Mouse (Mus musculus) cerebellum, postnatal 25 days (tissue): ENCODE results near the gene Kcnh6.

Source experiments
- DNase-seq, 2 experiments: peaks; one replicate each; pipeline ENCODE4 v3.0.0; 2021; ENCODE audit warnings: mixed read lengths in 2 of 2

Gene Kcnh6

DNA sequence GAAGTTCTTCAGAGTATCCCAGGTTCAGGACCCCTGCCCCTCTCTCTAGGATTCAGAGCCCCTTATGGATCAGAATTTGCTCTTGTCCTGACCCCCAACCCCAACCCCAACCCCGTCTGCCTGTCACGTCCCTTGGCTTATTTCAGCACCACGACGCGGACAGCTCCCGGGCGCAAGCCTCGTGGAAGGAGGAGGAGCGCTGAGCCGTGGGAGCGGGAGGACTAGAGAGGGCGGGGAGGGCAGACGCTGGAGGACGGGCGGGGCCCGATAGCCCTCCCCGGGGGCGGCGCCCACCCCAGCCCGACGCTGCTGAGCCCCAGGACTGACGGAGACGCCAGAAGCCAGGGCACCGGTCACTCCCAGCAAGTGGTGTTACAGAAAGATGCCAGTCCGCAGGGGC lies at the start of gene Kcnh6:
Gene Kcnh6 (plus strand): TSS at position 304 of the 400 bp plus-strand sequence.
- DNase-seq = peak in 1 of 2 experiments; percentile 47

DNA sequence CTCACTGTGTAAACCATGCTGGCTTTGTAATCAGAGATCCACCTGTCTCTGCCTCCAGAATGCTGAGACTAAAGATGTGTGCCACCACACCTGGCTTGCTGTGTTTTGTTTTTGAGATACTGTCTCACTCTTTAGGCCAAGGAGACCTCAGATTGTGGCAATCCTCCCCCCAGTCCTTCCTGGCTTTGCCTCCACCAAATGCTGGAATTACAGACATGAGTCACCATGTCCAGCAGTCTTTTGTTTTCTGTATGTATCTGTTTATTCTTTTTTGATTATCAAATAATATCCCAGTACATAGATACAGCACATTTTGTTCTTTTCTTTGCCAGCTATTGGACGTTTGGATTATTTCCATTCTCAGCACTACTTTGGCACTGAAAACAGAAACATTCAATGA lies 49.4 kb upstream of the Kcnh6 start:
- no peak for DNase-seq

DNA sequence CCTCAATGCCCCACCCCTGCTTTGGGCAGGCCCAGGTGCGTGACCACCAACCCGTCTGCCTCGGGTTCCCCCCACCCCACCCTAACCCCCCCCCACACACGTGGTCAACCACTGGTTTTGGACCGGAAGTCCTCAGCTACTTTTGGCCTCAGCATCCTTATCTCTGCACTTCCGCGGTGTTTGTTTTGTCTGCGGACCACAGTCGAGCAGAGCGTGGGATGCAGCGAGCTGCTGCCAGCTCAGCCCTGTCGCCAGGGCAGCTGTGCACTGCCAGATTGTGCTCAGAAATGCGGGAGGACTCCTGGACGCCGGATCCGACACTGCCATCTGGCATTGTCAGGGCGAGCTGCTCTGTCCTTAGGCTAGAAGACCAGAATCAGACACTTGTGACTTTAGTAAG lies 48.6 kb upstream of the Kcnh6 start:
- peak; percentile 42 to 60 for DNase-seq

DNA sequence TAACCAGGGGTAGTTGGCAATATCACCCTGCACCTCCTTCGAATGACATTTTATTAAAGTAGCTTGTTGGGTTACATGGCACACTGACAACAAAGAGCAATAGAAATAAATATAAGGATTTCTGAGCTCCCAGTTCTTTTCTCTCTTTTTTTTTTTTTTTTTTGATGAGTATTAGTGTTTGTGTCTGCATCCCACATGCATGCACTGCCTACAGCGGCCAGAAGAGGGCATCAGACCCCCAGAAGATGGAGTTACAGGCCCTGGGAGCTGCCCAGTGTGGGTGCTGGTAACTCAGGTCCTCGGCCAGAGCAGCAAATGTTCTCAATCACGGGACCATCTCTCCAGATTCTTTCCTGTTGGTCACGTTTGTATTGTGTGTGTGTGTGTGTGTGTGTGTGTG lies 43.2 kb upstream of the Kcnh6 start:
- no peak for DNase-seq

DNA sequence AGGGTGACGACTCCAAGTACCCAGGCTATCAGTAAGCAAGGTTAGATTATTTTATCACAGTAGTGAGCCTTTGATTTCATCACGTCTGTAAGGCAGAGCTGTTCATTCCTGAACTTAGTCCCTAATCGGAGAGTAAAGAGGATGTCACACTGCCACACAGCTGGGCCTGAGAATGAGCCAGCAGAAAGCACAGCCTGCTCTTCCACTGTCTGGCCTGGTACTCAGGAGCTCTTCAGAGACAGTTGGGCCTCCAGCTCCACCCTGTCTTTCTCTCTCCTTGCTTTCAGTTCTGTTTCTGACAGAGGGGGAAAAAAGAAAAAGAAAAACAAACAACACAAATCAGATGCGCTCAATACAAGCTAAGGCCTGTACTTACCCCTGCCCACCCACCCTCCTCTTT lies 41.6 kb upstream of the Kcnh6 start:
- no peak for DNase-seq

DNA sequence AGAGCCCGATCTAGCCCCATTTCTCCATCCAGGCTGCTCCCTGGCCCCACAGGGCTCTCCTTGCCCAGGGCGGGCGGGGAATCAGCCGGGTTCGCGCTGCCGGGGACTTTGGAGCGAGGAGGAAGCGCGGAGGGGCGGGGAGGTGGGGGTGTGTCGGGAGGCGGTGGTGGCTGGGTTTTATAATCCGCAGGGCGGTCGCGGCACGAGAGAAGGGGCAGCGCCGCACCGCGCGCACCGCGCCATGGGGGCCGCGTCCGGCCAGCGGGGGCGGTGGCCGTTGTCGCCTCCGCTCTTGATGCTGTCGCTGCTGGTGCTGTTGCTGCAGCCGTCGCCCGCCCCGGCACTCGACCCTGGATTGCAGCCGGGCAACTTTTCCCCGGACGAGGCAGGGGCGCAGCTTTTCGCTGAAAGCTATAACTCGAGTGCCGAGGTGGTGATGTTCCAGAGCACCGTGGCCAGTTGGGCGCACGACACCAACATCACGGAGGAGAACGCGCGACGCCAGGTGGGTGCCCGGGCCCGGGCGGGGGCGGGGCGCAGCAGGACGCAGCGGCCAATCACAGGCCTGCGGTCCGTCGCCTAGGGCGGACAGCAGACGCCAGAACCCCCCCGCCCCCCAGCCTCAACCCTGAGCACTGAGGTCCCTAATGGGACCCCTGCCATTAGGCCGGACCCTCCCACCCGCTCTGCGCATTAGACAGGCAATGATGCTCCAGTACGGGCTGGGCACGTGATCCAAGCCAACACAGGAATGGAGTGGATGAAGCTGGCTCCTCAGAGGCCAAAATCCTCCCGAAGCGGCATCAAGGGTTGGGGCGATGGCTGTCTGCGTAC lies 40.0 kb upstream of the Kcnh6 start, which contains the start of gene Ace:
Gene Ace (plus strand): TSS at position 205 of the 834 bp plus-strand sequence.
- peak; percentile 47 to 63 for DNase-seq

DNA sequence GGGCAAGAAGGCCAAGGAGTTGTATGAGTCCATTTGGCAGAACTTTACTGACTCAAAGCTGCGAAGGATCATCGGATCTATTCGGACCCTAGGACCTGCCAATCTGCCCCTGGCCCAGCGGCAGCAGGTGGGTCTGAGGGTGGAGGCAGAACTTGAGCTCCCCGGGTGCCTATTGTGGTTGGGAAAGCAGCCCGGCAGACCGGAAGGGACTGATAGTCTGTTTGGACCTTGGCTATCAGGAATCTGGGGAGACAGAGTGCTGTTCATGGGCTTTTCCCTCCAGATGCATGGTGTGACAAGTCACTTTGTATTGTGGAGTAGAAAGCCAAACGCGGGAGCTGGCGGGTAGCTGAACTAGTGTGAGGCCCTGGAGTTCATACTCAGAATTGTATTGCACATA lies 39.0 kb upstream of the Kcnh6 start:
- DNase-seq = no peak

DNA sequence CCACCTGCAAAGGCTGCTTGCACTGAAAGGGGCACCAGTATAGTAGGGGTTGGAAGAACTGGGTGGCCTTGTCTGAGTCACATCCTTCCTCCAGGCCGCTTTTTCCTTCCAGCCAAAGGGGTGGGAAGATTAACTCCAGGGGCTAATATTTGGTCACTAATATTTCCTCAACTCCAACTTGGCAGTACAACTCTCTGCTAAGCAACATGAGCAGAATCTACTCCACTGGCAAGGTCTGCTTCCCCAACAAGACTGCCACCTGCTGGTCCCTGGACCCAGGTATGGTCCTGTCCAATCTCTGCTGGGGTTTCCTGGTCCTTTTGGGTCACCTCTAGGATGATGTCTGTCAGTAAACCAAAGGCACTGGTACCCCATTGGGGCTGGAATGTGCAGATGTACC lies 38.4 kb upstream of the Kcnh6 start:
- peak; percentile 32 to 66 for DNase-seq

DNA sequence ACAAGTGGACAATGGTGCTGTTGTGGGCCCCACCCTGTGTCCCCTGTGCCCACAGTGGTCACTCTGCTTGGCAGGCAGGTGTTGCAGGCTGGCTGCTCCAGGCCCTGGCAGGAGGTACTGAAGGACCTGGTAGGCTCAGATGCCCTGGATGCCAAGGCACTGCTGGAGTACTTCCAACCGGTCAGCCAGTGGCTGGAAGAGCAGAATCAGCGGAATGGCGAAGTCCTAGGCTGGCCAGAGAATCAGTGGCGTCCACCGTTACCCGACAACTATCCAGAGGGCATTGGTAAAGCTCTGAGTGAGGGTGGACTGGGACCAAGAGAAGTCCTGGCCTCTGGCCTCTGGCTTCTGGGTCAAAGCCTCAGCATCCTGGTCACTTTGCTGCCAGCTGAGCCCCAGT lies 33.3 kb upstream of the Kcnh6 start:
- peak; percentile 55 to 73 for DNase-seq

DNA sequence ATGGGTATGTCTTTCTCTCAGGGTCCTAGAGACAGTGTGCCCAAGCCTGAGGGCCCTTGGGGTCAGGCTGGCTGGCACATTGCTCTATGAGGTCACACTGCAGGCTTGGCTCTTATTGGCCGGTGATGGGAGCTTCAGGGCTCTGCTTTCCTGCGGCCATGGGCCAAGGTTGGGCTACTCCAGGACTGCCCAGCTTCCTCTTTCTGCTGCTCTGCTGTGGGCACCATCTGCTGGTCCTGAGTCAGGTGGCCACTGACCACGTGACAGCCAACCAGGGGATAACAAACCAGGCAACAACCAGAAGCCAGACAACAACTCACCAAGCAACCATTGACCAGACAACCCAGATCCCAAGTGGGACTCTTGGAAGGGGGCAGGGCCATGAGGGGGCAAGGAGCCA lies 32.9 kb upstream of the Kcnh6 start:
- DNase-seq = peak; percentile 70 to 77

DNA sequence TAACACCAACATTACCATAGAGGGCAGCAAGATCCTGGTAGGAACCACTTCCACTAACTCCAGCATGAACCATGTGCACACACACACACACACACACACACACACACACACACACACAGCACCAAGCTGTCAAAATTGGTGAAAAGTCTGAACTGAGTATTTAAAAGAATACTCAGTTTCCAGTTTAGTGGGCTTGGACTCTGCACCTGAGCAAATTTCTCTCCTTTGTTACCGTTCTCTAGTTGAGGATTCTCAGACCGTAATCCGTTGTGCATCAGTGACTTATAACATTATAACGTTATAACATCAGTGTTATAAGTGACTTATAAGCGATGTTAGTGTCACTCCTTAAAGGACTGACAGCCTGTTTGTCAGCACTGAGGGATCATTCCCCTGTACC lies 32.3 kb upstream of the Kcnh6 start:
- no peak for DNase-seq

DNA sequence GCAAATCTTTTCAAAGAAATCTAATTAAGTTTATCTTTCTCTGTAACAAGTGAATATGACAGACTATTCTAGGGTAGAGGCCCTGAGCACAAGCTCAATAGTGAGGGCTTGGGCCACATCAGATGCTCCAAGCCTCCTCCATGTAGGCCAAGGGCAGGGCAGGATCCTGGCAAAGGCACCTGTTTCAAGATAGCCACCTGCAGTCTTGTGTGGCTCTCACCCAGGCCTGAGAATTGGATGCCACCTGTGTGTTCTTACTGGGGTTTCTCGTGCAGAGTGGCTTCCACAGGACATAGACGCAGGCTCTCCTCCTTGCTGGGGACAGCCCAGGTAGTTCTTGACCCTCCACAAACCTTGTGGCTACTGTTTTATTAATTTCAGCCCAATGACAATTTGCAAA lies 29.7 kb upstream of the Kcnh6 start:
- DNase-seq = peak; percentile 61 to 69

DNA sequence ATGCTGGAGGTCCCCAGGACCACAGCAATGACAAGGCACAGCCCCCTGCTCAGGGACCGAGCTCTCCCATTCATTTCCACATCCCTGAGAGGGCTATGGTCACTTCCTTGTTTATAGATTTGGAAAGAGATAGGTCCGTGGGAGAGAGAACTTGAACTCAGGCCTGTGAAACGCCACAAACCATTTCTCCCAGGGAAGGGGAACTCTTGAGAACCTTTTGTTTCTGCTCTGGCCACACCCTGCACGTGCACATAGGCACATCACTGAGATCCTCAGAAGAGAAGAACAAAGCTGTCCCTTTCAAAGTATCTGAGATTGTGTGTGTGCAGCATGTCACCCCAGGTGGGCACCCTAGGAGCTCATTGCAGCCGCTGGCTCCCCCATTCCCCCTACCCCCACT lies 29.3 kb upstream of the Kcnh6 start:
- no peak for DNase-seq

DNA sequence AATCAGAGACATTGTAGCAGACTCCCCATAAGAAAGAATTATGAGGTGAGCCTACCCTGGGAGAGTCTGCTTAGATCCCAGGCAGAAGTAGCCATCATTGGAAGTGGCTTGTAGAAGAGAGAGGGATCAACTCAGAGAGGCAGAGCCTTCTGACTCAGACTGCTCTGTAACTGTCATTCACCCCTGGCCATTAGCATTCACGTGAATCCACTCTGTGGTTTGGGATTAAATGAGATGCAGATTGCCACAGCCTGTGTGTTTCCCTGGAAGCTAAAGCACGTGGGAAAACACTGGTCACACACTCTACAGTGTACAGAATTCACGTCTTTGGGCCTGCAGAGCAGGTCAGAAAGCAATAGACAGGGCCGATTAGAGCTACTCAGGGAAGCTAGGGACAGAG lies 23.5 kb upstream of the Kcnh6 start:
- DNase-seq = no peak

DNA sequence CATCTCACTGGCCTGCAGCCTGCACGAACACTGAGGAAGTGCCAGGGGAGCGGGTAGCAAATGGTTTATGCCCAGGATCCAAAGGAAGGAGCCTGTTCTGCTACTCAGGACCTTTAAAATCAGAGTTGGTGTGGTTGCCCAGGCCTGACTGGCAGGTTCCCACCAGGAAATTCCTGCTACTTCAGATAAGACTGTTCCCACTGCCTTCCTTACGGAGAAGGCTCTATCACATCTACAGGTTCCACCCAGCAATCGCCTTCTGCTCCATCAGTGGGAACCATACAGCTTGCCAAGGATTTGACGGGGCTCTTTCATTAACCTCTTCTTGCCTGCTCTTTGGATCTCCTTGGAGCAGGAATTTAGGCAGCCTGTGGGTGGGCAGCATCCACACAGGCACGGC lies 20.5 kb upstream of the Kcnh6 start:
- peak; percentile 19 to 27 for DNase-seq

DNA sequence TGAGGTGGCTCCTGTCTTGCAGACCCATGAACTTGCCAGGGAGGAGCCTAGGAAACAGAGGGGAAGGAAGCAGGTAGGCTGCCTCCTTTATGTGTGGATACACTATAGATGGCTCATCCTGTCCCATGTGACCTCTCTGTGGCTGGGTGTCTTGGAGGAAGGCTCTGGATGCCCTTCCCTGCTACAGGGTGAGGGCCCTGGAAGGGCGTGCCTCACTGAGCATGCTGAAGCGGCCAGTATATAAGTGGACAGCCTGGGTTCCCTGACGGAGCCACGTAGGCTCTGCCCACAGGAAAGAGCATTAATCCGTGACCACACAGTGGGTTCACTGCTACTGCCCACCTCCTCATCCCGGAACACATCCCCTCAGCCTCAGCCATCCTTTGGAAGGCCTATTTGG lies 18.5 kb upstream of the Kcnh6 start:
- DNase-seq = no peak

DNA sequence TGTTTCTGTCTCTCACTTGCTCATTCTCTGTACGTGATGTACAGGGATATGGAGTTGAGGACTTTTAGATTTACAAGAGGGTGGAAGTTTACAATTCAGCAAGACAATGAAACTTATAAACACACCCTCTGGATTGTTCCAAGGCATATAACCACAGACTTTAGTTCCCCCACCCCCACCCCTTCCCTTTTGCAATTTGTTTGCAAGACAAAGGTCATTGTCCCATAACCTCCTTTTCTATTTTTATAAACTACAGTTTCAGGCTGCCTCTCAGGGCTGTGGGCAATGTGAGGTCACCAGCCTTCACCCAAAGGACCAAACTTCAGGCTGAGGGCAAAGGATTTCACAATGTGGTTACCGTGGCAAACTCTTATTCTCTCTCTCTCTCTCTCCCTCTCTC lies 17.7 kb upstream of the Kcnh6 start:
- DNase-seq = no peak

DNA sequence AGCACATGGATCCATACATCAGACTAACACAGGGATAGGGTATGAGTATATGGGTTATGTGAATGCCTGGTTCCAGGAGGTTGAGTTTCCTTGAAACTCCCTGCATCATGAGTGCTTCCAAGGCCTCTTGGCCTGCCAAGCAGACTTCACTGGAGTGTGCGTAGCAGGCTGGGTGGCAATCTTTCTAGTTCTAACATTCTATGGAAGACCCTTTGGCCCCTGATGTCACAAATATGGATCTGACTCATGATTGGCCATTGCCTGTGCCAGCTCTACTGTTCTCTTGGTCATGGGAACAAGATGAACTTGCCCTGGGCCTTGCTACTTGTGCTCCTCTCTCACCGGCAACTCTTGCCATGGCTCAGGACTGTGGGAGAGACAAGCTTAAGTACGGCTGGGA lies 13.5 kb upstream of the Kcnh6 start, which contains the start of gene Ace3:
Gene Ace3 (plus strand): TSS at position 301 of the 400 bp plus-strand sequence.
- no peak for DNase-seq

DNA sequence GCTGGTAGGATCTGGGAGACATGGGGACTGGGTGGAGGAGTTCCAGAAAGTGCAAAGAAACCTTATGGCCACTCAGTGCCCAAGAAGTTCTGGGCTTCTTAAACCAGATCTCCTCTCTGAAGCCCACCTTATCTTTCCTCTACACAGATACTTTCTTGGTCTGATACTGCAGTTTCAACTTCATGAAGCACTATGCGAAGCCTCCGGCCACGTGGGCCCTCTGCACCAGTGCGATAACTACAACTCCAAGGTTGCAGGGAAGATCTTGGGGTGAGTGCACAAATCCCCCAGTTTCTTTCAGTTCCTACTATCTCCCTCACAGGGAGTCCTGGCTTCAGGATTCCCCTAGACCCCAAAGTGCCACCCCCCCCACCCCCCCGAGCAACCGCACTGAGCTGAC lies 7.9 kb upstream of the Kcnh6 start:
- no peak for DNase-seq

DNA sequence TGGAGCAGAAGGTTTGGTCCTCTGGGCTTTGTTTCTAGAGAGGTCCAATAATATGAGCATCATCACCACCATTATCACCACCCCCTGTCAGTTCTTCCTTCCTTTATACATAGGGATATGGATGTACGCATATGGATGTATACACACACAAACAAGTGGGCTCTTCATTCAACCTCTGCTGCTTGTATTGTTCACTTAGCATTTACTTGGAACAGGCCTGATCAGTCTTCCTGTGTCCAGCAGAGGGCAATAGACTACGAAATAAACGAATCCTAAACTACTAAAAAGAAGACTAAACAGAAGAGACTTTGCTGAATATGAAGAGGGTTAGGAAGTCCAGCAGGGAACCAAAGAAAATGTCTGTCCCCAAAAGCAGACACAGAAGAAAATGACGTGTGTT lies 6.2 kb upstream of the Kcnh6 start:
- DNase-seq = peak; percentile 20 to 49

DNA sequence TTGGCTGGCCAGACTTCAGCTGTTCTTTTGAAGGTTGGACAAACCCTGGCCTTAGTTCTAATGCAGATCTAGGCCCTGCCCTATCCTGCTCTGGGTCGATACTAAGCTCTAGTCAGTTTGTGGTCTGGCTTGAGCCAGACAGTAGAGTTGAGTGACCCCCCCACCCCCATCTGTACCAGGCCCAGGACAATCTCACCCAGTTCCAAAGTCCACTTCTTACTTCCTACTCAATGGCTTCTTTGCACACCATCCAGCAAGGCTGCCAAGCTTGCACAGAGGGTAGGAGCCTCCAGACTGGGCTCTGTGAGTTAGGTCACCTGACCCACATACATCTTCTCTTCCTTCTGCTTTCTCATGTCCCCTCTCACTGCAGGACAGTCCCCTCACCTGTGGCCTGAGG lies 3.3 kb upstream of the Kcnh6 start:
- no peak for DNase-seq

DNA sequence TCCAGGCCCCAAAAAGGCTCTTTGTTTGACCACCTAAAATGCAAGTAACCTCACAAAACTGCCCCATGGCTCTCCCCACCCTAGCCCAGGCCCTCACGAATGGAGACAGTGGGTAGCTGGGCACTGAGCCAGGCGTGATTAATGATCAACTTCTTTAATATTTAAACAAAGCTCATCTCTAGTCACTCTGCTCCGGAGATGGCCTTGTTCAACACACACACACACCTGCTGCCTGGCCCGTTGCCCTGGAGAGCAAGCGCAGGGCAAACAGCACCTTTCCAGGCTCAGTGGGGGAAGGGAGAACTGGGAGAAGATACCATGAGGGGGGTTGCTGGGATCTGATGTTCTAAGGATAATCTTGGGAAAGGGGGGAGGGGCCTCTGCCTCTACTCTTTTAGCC lies 2.0 kb upstream of the Kcnh6 start:
- peak in 1 of 2 experiments; percentile 55 for DNase-seq

DNA sequence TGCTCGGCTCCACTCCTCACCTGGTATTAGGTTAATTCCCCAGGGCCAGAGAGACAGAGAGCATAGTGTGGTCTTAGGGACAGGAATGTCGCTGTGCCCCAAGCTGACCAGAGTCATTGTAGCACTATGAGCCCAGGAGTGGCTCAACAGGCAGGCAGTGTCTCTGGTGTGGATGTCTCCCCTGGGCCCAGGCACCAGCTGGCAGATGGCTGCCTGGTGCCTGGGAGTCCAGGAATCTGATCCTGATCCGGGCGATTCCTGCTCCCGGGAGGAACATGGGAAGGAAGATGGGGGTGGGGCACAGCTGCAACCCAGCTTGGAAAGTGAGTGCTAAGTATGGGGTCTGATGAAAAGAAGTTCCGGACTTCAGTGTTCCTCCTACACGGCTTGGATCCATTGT lies 4.8 kb downstream of the Kcnh6 start:
- DNase-seq = no peak

DNA sequence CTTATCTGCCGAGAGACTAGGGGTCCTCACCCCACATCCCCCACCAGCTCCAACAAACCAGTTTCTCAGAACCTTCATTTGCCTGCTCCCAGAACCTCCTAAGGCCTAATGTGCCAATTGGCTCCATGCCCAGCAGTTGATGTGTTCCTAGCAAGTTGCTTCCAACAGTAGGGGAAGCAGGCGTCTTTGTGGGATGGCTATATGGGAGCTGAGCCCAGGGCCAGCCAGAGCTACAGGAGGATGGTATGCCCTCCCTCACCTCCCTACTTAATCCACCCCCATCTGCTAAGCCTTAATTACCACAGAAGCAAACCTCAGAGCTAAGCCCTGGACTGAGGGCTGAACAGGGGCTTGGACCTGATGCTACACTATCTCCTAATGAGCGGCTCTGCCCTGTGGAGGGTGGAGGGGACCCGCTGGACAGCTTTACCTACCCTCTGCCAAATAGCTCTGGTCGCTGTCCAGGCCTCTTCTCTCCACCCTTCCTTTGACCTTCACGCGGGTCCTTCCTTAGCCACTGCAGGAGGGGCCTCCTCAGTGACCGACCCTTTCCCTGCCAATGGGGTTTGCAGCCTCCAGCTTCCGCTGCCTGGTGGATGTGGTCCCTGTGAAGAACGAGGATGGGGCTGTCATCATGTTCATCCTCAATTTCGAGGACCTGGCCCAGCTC lies 5.8 kb downstream of the Kcnh6 start:
- DNase-seq = peak; percentile 62 to 80
